Mouse (Mus musculus) embryonic facial prominence, embryonic 13.5 days (tissue): ENCODE data around the gene Tff3. TPM values are rescaled to one million over a fixed set of nuclear protein-coding genes. Genes with fewer than 3 reads are reported as not detected.

Experiments used
- ATAC-seq: fragments of 200-750 bp; cut with Nextera tagmentation; 2 replicates; pipeline ENCODE4 v1.8.0; 2017; ENCODE audit warnings: low read depth; ENCODE audit not compliant: insufficient number of reproducible peaks, insufficient read depth, low FRiP score, low TSS enrichment
- H3K27ac ChIP-seq: fragments of 300-500 bp; sonication (generic); 2 replicates; pipeline ENCODE4 v1.5.1; 2015; ENCODE audit warnings: moderate library complexity, mild to moderate bottlenecking, inconsistent platforms
- H3K27me3 ChIP-seq: fragments of 300-500 bp; sonication (generic); 2 replicates; pipeline ENCODE4 v1.6.1; 2015; ENCODE audit warnings: mild to moderate bottlenecking, inconsistent platforms
- H3K36me3 ChIP-seq: fragments of 300-500 bp; sonication (generic); 2 replicates; pipeline ENCODE4 v1.6.1; 2015; ENCODE audit warnings: mild to moderate bottlenecking, inconsistent platforms
- H3K4me1 ChIP-seq: fragments of 300-500 bp; sonication (generic); 2 replicates; pipeline ENCODE4 v1.6.1; 2015; ENCODE audit warnings: inconsistent platforms
- H3K4me2 ChIP-seq: fragments of 300-500 bp; sonication (generic); 2 replicates; pipeline ENCODE4 v1.6.1; 2015; ENCODE audit warnings: moderate library complexity, mild to moderate bottlenecking, inconsistent platforms
- H3K4me3 ChIP-seq: fragments of 300-500 bp; sonication (generic); 2 replicates; pipeline ENCODE4 v1.5.1; 2015; ENCODE audit warnings: mild to moderate bottlenecking, inconsistent platforms
- H3K9ac ChIP-seq: fragments of 300-500 bp; sonication (generic); 2 replicates; pipeline ENCODE4 v1.6.1; 2015; ENCODE audit warnings: mild to moderate bottlenecking, inconsistent platforms
- H3K9me3 ChIP-seq: fragments of 300-500 bp; sonication (generic); 2 replicates; pipeline ENCODE4 v1.6.1; 2016; ENCODE audit warnings: inconsistent platforms
- WGBS: fragments of 180-500 bp; shearing (Covaris S2); methylation state at CpG from one replicate; pipeline ENCODE4 v1.1.7; 2015; ENCODE audit warnings: mixed read lengths; 5-methylcytosine and 5-hydroxymethylcytosine counted together
- polyA plus RNA-seq: library from polyadenylated mRNA; unstranded; fragments of >200 nt; fragmentation: Nextera tagmentation; extraction: Ambion mirVana; gene quantifications from 2 replicates; pipeline ENCODE4 v1.2.1, GENCODE M21; 2015

Tff3 gene
- polyA plus RNA-seq, 1 experiment from 2014 or later: not detected

DNA sequence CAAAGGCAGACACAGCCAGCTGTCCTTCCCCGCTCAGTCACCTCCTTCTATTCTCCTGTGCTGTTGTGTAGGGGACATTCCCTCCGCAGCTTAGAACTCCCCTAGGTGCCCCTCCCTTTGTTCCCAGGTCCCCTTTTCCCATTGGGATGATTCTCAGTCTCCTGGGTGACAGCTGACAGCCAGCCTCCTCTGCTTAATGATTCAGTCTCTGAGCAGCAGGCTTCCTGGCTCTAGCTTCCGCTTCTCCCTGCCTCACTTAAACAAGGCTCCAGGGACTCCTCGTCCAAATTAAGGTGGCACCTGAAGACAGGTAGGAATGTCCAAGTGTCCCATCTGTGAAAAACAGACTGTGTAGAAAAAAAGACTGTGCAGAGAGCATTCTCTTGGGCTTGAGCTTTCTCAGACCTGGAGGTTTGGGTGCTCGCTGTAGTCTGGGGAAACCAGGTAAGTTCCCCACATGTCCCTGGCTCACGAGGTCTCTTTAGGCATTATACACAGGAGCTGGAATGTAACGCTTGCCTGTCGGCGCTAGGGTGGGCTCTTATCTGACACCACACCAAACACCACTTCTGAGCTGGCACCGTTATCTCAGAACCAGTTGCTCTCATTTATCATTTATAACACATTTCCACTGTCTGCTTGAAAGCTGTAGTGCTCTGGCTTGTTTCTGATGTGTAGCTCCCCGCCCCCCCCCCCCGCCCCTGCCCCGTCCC, 38.3 kb downstream of the Tff3 start:
- no peak overlapping the region for H3K27ac ChIP-seq
- no peak overlapping the region for H3K4me3 ChIP-seq
- peaks cover 27% of the 10 kb centered on the region for H3K4me1 ChIP-seq
- ATAC-seq: no peak
- no peaks in the 10 kb centered on the region for H3K9me3 ChIP-seq
- peaks cover 15% of the 10 kb centered on the region for H3K36me3 ChIP-seq
- no peaks in the 10 kb centered on the region for H3K27me3 ChIP-seq
- no peak overlapping the region for H3K9ac ChIP-seq
- H3K4me2 ChIP-seq: no peak overlapping the region
- 58% methylated on average over 13 of the region's 13 CpGs for WGBS

DNA sequence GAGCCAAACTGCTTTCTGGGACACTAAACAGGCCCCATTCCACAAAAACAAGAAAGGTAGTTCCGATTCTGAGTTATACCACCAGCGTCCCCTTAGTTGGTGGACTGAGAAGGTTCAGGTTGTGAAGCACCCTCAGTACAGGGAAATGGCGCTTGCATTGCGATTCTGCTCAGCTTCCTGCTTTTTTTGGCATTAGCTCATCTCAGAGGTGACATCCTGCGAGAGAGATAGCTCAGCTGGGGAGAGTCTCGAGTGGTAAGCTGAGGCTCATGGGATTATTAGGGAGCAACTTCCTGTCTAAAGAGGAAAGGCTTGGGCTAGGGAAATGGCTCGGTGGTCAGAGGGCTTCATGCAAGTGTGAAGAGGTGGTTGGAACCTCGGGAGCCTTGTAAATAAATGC, 39.6 kb downstream of the Tff3 start:
- no peak overlapping the region for H3K4me2 ChIP-seq
- no peak overlapping the region for H3K9ac ChIP-seq
- peaks cover 7% of the 10 kb centered on the region; the same call in 1 of the 2 replicates for H3K36me3 ChIP-seq
- H3K9me3 ChIP-seq: no peaks in the 10 kb centered on the region
- WGBS: 70% methylated on average over 8 of the region's 8 CpGs
- H3K27ac ChIP-seq: peak overlapping the region; percentile 69
- H3K4me1 ChIP-seq: peaks cover 27% of the 10 kb centered on the region
- no peak overlapping the region for H3K4me3 ChIP-seq
- ATAC-seq: no peak
- H3K27me3 ChIP-seq: no peaks in the 10 kb centered on the region

DNA sequence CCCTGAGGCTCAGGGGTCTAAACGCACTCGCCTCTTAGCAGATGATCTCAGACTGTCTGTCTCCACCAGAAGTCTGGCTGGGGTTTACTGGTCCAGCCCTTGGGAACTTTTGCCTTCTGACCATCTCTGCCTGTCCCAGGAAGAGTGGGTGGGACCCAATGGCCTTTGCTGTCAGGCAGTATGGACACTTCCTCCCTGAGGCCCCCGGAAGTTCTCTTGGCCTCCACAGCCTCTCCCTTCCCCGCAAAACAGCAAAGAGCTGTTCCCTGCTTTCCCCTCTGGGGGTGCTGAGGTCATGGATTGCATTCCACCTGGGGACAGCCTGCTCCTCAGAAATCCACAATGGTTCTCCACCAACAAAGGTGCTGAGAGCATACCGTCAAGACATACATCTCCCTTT, 40.7 kb downstream of the Tff3 start:
- ATAC-seq: no peak
- WGBS: 31% methylated on average over 5 of the region's 5 CpGs

DNA sequence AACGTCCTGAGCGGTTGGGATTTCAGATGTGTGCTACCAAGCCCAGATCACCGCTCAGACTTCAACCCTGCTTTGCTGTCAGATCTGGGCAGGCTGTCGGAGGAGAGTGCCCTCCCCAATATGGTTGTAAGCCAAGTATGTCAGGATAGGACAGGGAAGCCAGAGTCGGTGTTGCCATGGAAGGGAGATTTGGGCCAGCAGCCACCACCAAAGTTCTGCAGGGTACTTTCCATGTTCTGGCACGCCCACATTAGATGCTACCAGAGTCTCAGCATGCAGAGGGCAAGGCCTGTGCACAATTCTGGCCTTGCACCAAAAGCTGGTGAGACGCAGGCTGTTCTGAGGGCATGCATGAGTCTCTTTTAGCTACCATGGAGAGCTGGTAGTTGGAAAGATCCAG, 43.2 kb downstream of the Tff3 start:
- Histone ChIP-seq H3K4me2 (no peak overlapping the region), H3K9ac (no peak overlapping the region), H3K36me3 (no peaks in the 10 kb centered on the region), H3K9me3 (no peaks in the 10 kb centered on the region), H3K4me3 (no peak overlapping the region), H3K27ac (no peak overlapping the region), H3K27me3 (no peaks in the 10 kb centered on the region), H3K4me1 (peaks cover 33% of the 10 kb centered on the region)
- WGBS: 91% methylated on average over 7 of the region's 7 CpGs
- no peak for ATAC-seq

More for the DNA sequence above, 40.7 kb downstream of the Tff3 start:
- no peak overlapping the region for H3K4me2 ChIP-seq
- peak overlapping the region; percentile 69 for H3K27ac ChIP-seq
- peaks cover 7% of the 10 kb centered on the region; the same call in 1 of the 2 replicates for H3K36me3 ChIP-seq
- peaks cover 27% of the 10 kb centered on the region for H3K4me1 ChIP-seq
- no peak overlapping the region for H3K9ac ChIP-seq
- no peaks in the 10 kb centered on the region for H3K27me3 ChIP-seq
- no peaks in the 10 kb centered on the region for H3K9me3 ChIP-seq
- H3K4me3 ChIP-seq: no peak overlapping the region

DNA sequence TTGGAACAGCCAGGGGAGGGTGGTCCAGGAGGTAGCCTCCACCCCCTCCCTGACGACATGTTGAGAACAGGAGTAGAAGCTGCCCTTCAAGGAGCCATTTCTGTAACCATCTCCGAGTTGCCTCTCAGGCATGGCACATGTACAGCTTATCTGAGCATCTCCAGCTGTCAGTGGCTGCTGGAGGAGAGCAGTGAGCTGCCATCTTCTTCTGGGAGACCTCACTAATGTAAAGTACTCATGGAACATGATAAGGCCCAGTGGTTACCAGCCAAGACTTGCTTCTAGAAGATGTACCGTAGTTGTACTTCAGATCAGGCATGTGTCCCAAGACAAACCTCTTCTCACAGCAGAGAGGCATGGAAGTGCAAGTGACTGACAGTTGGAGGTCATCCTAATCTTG, 43.9 kb downstream of the Tff3 start:
- ATAC-seq: no peak
- no peaks in the 10 kb centered on the region for H3K9me3 ChIP-seq

DNA sequence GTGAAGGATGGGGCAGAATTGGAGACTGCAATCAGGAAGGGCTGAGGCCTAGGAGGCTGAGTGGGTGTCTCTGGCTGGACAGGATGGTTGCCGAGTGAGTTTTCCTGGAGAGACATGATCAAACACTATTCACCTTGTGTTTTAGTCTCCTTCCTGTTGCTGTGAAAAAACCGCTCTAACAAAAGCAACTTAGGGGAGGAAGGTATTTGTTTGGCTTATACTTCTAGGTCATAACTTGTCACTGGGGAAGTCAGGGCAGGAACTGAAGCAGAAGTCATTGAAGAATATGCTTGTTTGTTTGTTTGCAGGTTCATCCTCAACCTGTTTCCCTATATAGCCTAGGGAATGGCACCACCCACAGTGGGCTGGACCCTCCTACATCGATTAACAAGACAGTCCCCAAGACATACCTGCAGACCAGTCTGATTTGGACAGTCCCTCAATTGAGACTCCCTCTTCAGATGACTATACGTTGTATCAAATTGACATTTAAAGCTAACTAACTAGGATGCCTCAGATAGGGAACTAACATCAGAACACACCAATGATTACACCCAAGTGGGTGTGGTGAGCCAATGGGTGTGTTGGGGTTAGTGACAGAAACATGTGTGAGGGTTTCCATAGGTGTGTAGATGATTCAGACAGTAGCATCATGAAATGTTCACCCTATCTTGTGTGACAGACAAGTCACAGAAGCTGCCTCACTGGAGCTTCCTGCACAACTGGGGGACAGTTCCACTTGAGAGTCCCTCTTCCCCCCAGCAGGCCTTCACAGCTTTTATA, 47.0 kb downstream of the Tff3 start:
- no peak overlapping the region for H3K4me2 ChIP-seq
- no peak overlapping the region for H3K9ac ChIP-seq
- H3K27ac ChIP-seq: no peak overlapping the region
- ATAC-seq: no peak
- no peaks in the 10 kb centered on the region for H3K36me3 ChIP-seq
- H3K9me3 ChIP-seq: no peaks in the 10 kb centered on the region
- WGBS: 88% methylated on average over 4 of the region's 4 CpGs
- H3K4me1 ChIP-seq: peaks cover 20% of the 10 kb centered on the region; the same call in 1 of the 2 replicates
- no peaks in the 10 kb centered on the region for H3K27me3 ChIP-seq
- no peak overlapping the region for H3K4me3 ChIP-seq

More for the DNA sequence above, 43.9 kb downstream of the Tff3 start:
- H3K27me3 ChIP-seq: no peaks in the 10 kb centered on the region
- H3K4me1 ChIP-seq: peaks cover 28% of the 10 kb centered on the region
- H3K4me3 ChIP-seq: no peak overlapping the region
- no peak overlapping the region for H3K27ac ChIP-seq
- no peak overlapping the region for H3K9ac ChIP-seq
- WGBS: 88% methylated on average over 3 of the region's 3 CpGs
- no peak overlapping the region for H3K4me2 ChIP-seq
- no peaks in the 10 kb centered on the region for H3K36me3 ChIP-seq

DNA sequence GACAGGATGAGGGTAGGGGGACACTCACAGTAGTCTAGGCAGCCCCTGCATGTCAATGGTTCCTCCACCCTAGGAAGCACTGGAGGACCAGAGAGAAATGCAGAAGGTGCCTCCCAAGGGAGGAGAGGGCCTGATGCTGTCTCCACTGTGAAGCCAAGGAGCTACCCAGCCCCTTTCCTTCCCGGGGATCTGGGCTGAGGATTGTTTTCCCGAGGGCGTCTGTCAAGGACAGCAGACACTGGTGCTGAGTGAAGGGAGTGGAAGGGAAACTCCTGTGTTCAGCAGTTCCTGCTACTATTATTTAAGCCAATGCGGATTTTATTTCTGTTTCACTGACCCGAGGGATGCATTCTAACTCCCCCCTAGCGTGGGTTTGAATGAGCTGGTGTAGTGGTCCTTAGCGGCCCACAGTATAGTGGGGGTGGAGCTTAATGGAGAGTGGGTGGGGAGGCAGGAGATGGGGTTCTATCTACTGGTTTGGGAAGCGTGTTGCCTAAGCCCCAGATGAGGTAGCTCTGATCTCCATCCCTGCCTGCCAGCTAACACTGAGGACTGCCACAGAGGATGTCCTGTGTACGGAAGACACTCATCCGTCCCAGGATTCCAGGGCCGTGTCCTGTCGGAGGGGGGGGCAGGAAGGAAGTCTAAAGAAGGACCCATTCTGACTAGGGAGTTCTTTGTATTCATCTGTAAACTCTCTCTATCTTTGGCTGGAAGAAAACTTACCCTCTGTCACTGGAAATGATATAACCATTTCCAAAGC, 50.2 kb downstream of the Tff3 start:
- Histone ChIP-seq H3K4me2 (no peak overlapping the region), H3K4me3 (no peak overlapping the region), H3K27me3 (no peaks in the 10 kb centered on the region), H3K36me3 (no peaks in the 10 kb centered on the region), H3K9me3 (no peaks in the 10 kb centered on the region), H3K27ac (peak overlapping the region; percentile 51; the same call in 1 of the 2 replicates), H3K9ac (no peak overlapping the region), H3K4me1 (peaks cover 32% of the 10 kb centered on the region)
- 49% methylated on average over 12 of the region's 12 CpGs for WGBS
- no peak for ATAC-seq

DNA sequence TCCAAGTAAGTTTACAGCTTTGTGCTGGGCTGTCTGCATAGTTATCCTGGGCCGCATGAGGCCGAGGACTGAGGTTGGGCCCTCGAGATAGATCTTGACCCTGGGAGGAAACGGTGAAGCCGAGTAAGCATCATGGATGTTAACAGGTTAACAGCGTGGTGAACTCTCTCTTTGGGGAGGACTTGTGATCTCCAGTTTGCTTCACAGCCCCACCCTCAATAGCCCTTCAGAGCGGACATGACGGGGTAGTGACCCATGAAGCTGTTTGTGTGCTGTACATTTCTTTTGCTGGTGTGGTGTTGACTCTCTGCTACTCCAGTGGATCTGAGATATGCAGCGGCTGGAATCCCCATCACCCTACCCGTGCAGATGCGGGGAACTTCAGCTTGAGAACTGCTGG, 50.9 kb downstream of the Tff3 start:
- Histone ChIP-seq H3K27ac (peak overlapping the region; percentile 51; the same call in 1 of the 2 replicates), H3K36me3 (no peaks in the 10 kb centered on the region), H3K4me2 (no peak overlapping the region), H3K9me3 (no peaks in the 10 kb centered on the region), H3K27me3 (no peaks in the 10 kb centered on the region), H3K4me3 (no peak overlapping the region), H3K9ac (no peak overlapping the region), H3K4me1 (peaks cover 38% of the 10 kb centered on the region)
- WGBS: 78% methylated on average over 11 of the region's 11 CpGs
- no peak for ATAC-seq

DNA sequence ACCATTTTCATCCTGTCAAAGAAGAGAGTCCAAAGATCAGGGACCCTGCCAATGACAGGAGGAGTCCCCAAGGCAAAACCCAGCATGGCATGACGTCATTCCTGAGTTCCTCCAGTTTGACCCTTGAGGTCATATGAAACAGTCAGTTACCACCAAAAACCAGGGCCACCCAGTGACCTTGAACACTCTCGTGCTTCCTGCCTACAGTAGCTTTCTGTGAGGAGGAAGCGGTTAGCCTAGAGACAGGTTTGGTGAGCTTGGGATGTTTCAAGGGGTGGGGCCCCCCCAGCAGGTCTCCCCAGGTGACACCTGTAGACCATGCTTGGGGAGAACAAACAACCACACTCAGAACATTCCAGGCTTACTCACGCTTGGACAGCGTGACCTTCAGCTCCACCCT, 51.9 kb downstream of the Tff3 start:
- WGBS: 71% methylated on average over 5 of the region's 5 CpGs
- H3K4me1 ChIP-seq: peaks cover 43% of the 10 kb centered on the region
- no peak overlapping the region for H3K4me3 ChIP-seq
- no peak overlapping the region for H3K4me2 ChIP-seq
- ATAC-seq: no peak
- H3K36me3 ChIP-seq: no peaks in the 10 kb centered on the region
- H3K27me3 ChIP-seq: no peaks in the 10 kb centered on the region
- no peaks in the 10 kb centered on the region for H3K9me3 ChIP-seq
- H3K27ac ChIP-seq: peak overlapping the region; percentile 16; the same call in 1 of the 2 replicates
- H3K9ac ChIP-seq: no peak overlapping the region

DNA sequence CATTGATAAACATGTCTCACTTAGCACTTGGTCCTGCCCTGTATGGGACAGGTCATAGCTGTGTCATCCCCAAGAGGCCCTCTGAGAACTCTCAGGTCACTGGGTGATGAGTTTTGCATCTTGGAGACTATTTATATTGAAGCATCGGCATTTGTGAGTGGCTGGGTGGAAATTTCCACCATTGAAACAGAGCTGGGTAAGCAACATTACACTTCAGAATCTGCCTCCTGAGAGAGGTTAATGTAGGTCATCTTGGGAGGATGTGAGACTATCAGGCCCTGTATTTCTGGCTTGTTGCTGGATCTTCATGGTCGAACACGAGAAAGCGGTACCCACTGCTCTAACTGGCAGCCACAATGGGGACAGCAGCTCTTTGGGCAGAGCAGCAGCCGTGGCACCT, 54.0 kb downstream of the Tff3 start:
- no peak for ATAC-seq
- no peak overlapping the region for H3K9ac ChIP-seq
- H3K27me3 ChIP-seq: no peaks in the 10 kb centered on the region
- no peak overlapping the region for H3K4me2 ChIP-seq
- no peaks in the 10 kb centered on the region for H3K36me3 ChIP-seq
- H3K4me3 ChIP-seq: no peak overlapping the region
- WGBS: 82% methylated on average over 5 of the region's 5 CpGs
- H3K9me3 ChIP-seq: no peaks in the 10 kb centered on the region
- H3K4me1 ChIP-seq: peaks cover 64% of the 10 kb centered on the region
- no peak overlapping the region for H3K27ac ChIP-seq
